Mouse (Mus musculus) kidney, adult 8-10 months (tissue): ENCODE data around the gene Rnf187.
A peak's percentile ranks its signal among the peaks of the same experiment; 100 is the strongest.

Source experiments
- DNase-seq, 2 experiments: peaks; one replicate each; pipeline ENCODE4 v3.0.0; 2022

Gene Rnf187

DNA sequence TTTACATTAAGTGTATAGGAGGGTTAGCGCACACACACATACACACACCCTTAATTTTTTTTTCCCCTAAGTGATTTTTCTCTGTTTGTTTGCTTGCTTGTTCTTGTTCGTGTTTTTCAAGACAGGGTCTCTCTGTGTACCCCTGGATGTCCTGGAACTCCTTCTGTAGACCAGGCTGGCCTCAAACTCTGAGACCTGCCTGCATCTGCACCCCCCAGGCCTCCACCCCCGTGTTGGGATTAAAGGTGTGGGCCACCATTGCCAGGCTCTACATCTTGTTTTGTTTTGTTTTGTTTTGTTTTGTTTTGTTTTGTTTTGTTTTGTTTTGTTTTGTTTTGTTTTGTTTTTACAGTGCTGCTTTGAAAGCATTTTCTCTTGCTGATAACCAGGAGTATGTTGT is 8.6 kb upstream of the Rnf187 start:
- DNase-seq = no peak

DNA sequence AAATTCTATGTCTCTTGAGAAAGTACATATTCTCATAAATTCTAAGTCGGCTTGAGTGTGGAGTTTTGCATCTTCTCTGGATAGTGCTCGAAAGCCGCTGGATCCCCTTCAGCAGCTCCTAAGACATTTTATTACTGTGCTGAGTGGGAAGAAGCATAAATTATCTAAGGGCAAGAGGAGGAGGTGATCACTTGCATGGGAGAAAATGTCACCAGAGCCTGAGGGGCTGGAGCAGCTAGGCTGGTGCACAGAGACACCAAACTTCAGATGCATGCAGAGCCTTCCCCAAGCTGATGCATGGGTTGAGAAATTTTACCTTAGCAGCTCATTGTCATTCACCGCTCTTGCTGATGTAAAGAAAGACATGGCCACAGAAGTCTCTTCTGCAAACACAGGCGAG is 5.4 kb upstream of the Rnf187 start:
- no peak for DNase-seq

DNA sequence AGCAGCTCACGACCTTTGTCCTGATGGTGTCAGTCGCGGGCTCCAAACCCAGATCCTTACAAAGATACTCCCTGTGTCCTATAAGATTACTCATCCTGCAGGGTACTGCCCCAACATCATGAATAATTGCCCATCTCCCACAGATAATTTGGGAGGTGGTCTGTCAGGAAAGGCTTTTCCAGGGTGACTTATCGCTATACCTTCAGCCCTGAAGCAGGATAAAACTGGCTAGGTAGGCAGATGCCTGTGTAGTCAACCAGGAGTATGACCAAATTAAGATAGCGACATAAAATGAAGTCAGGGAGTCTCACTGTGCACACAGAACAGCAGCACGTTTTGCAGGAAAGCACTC is 348 bp upstream of the Rnf187 start:
- no peak for DNase-seq

DNA sequence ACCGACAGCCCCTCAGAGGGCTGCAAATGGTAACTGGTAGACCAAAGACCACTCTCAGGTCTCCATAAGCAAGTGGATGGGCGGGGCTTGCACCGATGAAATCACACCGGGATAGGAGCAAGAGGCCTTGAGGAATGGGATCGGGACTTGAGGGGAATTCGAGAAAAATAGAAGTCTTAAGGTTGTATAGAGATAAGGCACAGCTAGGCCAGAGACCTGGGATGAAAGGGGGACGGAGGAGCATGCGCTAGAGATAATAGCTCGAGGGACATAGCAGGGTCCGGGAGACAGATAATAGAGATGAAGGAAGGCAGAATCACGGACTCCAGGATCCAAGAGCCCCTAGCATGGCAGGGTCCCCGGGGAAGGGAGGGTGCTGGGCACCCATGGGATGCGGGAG is 807 bp downstream of the Rnf187 start:
- DNase-seq = no peak

DNA sequence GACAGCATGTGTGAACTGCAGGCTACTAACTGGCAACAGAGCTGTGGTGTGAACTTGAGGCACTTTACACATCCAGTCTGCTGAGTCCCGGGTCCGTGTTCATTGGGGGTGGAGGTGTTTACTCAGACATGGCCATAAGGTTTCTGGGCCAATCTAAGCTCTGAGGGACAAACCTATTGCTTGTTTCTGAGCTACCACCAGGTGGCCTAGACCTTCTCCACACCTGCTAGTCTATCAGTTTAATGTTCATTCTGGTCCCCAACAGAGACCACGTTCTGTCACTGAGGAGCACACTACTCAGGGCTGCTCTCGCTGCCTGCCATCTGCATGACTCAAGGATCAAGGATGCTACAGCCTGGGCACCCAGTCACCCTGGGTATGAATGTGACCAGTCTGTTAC is 7.1 kb downstream of the Rnf187 start:
- DNase-seq = no peak

DNA sequence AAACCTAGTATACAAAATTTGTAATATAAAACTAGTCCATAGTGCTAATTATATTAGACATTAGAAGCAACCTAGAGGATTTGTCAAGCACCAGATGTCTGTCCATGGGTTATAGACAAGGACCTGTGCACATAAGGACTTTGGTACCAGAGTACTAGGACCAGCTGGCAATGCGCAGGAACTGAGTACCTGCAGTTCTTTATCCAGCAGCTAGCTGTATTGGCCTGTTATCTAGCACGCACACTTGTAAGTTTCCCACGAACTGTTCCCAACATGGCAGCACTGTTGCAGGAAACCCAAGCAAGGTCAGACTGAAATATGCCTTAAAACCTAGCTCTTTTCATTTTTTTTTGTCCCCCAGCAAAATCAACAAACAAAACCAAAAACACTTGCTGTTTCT is 8.5 kb downstream of the Rnf187 start:
- no peak for DNase-seq

DNA sequence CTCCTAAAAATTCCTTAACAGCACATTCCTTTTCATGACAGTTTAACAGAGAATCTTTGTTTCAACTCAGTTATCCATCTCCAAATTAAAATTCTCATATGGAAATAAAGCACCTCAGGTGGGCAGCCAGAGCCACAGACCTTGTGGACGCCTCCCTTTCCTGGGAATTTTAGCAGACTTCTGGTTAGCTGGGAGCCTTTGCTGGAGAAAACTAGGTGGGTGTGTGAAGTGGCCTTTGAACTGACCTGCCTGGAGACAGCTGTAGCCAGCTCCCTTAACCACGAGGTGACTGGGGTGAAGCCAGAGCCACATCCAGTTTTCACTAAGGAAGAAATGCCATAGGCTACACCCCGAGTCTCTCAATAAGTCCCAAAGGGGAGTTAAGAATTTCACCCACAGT is 9.1 kb downstream of the Rnf187 start:
- DNase-seq = peak; percentile 49 to 63

DNA sequence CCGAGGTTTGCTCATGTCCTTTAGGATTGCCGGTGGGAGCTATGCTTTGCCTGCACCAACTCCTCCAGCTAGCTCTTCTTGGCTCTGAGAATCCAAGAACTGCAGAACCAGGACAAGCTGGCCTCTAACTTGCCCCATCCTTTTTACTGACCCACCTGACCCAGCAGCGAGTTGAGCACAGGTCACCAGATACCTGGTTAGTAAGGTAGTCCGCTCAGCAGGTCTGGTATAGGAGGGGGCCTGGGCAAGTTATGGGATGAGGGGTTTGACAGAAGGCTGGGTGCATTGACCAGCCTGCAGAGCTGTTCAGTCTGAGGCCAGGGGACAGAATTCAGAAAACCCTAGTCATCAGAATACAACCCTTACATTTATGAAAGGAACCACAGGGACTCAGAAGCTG is 9.7 kb downstream of the Rnf187 start:
- no peak for DNase-seq

DNA sequence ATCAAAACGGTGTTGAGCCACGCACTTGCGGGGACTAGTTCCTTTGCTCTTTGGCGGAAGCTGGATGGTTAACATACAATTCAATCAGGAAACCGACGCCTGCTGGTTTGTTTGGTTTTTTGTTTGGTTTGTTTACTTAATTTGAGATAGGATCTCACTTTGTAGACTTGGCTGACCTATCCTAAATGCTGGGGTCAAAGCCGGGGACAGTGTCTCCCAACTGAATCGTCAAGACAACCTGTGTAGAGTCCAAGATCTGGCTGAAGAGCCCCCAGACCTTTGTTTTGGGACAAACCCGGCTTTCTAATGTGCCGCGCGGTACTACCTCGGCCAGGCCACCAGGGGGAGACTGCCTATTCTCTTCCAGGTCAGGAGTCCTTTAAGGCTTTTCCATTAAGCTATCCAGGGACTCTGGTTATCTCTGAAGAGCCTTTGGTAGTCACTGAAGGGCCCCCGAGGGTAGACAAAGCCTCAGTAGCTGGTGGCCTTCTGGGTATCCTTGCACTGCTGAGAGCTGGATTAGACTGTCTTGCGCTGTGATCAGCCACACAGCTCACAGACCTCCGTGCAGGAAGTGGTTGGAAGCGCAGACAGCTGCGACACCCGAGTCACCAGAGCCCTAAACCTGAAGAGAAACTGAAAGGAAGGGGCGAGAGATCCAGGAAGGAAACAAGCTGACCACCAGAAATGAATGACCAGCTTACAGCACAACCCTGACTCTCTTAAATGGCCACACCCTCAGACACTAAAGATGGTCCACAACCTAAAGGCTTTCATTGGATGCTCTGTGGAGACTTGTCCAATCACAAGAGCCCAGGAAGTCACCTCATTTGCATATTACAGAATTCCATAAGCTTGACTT is 10.7 kb downstream of the Rnf187 start:
- peak; percentile 45 to 56 for DNase-seq

DNA sequence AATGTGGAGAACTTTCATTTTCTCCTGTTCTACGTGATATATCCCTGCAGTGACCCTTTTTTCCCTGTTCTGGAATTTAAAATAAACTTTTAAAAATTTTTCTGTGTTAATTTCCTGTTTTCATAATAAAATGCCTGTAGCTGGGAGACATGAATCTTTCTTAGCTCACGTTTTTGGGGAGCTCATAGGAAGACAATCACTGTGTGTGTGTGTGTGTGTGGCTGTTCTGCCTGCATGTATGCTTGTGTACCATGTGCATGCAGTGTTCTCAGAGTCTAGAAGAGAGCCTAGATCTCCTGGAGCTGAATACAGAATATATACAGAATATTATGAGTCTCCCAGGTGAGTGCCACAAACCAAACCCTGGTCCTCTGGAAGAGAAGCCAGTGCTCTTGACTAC is 11.7 kb downstream of the Rnf187 start:
- DNase-seq = no peak

DNA sequence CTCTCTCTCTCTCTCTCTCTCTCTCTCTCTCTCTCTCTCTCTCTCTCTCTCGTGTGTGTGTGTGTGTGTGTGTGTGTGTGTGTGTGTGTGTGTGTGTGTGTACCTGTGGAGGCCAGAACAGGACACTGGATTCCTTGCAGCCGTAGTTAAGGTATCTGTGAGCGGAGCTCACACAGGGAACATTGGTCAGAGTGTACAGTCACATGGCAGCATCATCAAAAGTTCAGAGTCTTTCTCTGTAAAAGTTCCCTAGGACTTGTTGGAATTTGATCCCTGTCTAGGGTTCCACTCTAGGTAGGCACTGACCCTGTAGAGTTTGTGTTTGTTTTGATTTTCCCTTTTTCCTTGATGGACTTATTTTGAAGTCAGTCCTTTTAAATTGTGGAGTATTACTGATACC is 12.1 kb downstream of the Rnf187 start:
- peak; percentile 58 to 74 for DNase-seq

DNA sequence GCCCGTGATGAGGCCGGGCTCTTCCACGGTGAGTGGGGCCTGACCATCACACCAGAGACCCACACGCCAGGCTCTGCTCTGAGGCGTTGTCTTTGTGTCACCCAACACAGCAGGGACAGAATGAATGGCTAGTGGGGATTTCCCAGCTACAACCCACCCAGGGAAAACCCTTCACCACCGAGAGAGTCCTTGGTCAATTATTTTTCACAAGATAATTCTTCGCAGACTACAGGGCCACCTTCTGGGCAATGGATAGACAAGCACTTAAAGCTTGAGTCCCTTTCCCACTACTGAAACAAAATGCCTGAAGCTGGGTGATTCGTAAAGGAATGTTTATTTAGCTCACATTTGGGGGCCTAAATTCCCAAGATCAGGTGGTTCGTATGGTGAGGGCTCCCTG is 16.3 kb downstream of the Rnf187 start:
- no peak for DNase-seq

DNA sequence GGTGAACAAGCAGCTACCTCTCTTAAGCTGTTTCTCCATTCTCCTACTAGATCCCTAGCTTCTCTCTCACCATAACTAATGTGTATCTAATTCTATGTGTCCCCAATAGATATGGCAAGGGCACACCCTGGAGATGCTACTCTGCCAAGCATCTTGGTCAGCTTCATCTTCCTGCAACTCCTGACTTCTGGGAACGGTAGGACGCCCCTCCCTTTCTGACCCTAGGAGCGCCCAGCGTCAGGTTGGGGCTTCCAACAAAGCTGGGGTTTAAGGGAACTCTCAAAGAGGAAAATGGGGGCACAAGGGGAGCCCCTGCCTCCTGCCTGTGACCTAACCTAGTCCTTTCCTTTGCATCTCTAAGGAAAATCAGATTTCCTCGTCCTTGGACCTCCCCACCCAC is 20.0 kb downstream of the Rnf187 start:
- no peak for DNase-seq

DNA sequence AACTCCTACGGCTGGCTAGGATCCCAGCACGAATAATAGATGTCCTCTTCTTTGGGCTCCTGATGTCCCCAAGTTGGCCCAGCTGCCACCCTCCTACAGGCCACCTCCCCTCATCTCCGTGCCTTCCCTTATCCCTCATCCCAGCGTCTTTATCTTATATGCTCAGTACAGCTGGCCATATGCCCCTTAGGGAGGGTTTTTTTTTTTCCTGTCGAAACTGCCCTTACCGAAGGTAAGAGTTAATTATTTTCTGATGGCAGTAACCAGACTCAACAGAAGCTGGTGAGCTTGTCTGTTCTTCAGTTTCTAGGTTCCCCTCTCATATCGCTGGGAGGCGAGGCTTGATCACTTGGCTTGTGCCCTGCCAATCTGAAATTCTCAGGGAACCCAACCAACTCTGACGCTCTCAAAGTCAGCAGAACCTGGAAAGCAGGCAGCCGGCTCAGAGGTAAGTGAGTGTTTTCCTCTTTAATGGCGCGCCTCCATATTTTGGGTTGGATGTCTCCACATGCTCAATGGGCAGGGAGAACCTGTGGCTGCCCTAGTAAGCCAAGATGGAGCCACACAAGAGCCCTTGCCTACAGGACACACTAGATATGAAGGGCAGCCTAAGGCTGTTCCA is 20.9 kb downstream of the Rnf187 start, which contains the start of gene Btnl10:
Gene Btnl10 (plus strand): TSS at position 164 of the 622 bp plus-strand sequence.
- DNase-seq = no peak

DNA sequence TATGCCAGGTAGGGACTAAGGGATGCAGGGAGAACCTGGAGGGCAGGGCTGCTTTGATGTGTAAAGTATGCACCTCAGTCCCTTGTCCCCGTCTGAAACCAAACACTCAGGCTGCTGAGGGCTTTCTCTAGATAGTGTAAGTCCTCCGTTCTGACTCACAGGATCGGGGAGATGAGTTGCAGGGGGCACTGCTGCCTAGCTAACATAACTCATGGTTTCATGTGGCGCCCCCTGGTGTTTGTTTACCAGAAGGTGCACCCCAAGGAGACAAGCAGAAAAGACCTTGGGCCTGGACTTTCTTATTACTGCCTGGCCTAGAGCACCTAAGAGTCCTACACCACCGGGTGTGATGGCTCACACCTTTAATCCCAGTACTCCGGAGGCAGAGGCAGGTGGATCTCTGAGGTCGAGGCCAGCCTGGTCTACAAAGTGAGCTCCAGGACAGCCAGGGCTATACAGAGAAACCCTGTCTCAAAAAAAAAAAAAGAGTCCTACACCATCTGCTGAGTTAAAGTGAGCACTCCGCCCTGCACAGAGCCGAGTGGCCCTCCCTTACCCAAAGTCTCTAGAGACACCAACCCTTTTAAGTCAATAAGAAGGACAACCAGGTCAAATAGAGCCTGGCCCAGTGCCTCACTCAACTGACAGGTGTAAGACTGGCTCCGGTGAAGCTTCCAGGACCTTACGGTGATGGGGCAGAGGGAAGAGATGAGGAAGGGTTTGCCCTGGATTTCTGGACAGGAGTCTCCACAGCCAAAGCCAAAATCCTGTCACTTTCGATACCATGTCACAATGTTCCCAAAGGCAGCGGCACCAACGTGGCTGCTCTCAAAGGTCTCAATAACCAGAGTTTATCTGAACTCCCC is 21.6 kb downstream of the Rnf187 start:
- DNase-seq = peak in 1 of 2 experiments; percentile 40

DNA sequence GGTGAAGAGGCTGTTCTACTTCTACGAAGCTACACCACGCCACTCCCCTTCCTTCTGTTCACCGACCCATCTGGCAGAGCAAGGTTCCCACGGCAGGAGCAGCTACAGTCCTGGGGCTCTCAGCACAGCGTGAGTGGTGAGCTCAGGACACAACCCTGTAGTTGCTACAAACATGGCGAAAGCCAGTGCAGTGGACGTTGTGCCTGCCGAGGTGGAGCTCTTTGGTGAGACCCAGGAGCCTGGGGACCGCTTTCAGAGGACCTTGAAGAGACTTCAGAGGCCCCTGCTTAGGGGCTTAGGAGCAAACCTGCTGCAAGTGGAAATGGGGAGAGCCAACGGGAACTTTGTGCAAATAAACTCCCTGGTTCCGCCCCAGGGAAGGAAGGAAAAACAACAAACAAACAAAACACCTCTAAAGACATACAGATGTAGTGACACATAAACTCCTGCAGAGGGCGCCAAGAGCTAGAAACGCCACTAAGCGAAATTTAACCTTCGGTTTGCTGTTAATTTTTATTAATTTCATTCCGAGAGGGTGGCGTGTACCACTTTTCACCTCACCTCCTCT is 24.2 kb downstream of the Rnf187 start:
- peak in 1 of 2 experiments; percentile 23 for DNase-seq

DNA sequence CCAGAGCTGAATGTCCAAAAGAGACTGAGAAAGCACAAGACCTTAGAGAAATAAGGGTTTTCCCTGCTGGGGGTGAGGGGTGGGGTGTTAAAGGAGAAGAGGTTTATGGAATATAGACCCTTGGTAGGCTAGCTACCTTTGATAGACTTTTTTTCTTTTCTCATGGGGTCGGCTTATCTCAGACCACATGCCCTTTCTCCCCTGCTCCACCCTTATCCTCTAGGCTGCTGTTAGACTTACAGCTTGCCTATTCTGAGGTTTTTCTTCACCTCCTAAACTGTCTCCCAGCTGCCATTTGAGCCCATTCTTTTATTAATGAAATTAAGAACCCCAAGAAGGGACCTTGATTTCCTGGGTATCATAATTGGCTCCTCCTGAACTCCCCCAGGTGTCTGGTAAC is 24.9 kb downstream of the Rnf187 start:
- DNase-seq = no peak

DNA sequence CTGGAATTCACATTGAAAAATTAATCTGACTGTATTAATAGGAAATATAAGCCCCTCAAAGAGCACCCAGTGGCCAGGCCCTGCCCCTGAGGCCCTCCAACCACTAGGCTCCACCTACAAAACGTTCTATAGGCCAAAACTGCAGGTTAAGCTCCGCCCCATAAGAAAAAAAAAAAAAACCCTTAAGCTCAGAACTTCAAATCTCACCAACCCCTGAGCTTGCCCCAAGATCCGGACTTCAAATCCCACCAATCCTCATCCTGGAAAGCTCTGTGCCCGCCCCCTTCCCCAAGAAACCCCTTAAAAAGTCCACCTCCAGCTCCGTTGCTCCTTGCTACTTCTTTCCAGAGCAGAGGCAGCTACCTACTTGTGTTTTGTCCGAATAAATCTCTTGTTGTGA is 33.9 kb downstream of the Rnf187 start:
- peak in 1 of 2 experiments; percentile 38 for DNase-seq

DNA sequence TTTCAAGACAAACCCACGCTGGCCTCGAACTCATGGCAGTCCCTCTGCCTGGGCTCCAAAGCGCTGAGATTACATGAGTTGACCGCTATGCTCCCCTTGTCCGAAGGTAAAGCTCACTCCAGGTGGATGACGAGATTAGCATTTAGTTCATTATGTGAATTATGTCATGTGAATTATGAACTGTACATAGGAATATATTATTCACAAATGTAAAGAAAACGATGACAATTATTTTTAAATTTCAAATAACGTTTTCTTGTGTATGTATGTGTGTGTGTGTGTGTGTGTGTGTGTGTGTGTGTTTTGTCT is 34.4 kb downstream of the Rnf187 start:
- DNase-seq = no peak

DNA sequence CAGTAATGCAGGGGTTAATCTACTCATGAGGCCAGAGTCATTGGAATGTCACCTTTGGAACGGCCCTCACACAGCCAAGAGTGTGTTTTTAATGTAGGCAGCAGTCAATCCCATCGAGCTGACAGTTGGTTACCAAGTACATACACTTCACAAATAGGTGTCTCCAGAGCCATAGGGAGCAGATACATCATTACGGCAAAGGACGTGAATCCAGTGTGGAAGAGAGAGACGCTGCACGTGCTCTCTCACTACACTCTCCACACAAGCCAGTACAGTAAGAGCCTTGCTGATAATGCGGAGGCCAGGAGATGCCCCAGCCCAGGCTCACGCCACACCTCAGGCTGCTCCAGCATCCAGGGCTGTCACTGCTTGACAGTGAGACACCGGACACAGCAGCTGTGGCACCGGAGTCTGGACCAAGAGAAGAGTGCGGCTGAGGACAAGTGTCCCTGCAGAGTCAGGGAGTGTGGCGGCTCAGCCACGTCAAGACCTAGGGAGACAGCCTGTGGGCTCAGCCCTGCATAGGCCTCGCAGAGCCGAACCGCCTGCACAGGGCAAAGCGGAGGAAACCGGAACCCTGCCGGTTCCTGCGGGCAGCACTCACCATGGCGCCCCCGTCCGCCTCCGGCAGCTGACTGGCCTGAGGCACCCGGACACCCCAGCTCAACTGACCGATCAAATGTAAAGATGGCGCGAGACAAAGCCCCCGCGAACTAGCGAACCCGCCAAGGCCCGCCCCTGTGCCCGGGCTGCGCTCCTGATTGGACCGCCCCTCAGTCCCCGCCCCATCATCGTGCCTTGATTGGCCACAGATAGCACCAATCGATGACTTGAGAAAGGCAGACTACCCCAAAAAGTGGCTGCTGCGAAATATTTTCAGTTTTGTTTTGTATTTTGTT is 35.0 kb downstream of the Rnf187 start, which contains the start of gene Zfp39:
Gene Zfp39 (minus strand): TSS at position 715 of the 899 bp plus-strand sequence.
- DNase-seq = peak; percentile 95 to 97

DNA sequence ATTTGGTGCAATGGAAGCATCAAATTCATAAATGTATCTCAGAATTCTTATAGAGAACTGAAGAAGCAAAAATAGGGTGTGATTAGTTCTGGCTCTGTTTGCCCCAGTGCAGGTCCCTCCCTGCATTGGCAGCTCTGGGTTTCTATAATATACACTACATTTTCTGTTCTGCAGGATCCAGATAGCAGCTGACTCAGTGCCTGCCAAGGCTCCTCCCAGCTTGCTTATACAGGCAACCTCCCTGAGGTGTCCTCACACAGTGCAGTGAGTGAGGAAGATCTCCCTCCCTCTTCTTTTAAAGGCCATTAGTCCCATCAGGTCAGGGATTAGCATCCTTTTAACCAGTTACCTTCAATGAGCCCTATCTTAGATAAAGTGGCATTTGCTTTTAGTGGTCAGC is 37.6 kb downstream of the Rnf187 start:
- DNase-seq = no peak

DNA sequence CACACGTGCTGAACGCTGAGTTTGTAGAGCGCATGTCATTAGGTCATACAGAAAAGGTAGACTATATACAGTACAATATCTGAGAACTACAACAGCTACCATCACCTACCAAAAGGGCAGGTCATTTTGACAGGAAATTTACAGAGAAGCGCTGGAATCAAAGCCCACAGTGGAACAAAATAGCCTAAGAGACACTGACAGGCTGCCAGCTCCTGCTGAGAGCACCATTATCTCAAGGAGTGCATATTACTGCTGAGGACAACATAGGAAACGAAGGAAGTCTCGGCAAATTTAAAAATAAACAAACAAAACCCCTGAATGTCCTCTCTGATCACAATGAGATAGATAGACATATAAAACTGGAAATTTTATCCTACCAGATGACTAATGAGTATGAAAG is 41.2 kb downstream of the Rnf187 start:
- DNase-seq = no peak
